Mouse (Mus musculus): ENCODE data around the gene Slc7a1. TPM values are rescaled to one million over a fixed set of nuclear protein-coding genes. Genes with fewer than 3 reads are reported as not detected.

Gene Slc7a1
- total and polyA plus RNA-seq, 3 experiments: 64.1 to 133 (median 80.9) TPM

GRCm38 (mm10) chr5:148293346-148293745, 106.4 kb downstream of the Slc7a1 start:
- DNase-seq (ENCODE audit: low read depth, low spot score): peak; percentile 50
- Histone ChIP-seq H3K27me3 (ENCODE audit: control insufficient read depth in 1 of 2, insufficient read depth in 2 of 2, low read length in 2 of 2) (no peaks in the 10 kb centered on the region), H3K4me3 (ENCODE audit: control insufficient read depth in 1 of 2, insufficient read depth in 1 of 2, low read depth in 2 of 2, low read length in 2 of 2) (no peak overlapping the region), H3K9ac (ENCODE audit: control insufficient read depth, low read depth, low read length, poor library complexity, severe bottlenecking) (no peak overlapping the region), H3K9me3 (replicated peaks; ENCODE audit: insufficient read depth, low read length) (no peaks in the 10 kb centered on the region), H3K27ac (ENCODE audit: control insufficient read depth, low read depth, low read length) (no peak overlapping the region), H3K36me3 (ENCODE audit: control insufficient read depth in 1 of 2, insufficient read depth in 2 of 2, low read length in 2 of 2) (no peaks in the 10 kb centered on the region), H3K79me2 (ENCODE audit: control insufficient read depth, insufficient read depth, low read length, poor library complexity) (no peaks in the 10 kb centered on the region), H3K4me1 (ENCODE audit: control insufficient read depth in 1 of 2, insufficient read depth in 2 of 2, low read length in 2 of 2) (no peaks in the 10 kb centered on the region)
- TF ChIP-seq KAT2A (conservative IDR thresholded peaks at IDR 0.05; ENCODE audit: low read depth, low read length) (no peak), MYC (IDR thresholded peaks at IDR 0.05; ENCODE audit: low read depth, low read length) (no peak), TAL1 (IDR thresholded peaks at IDR 0.05; ENCODE audit: low read length) (no peak), MEF2A (IDR thresholded peaks at IDR 0.05; ENCODE audit: extremely low read depth, insufficient replicate concordance, low read depth, low read length, poor library complexity, severe bottlenecking) (no peak), CTCF (IDR thresholded peaks at IDR 0.05 in 2 of 3, conservative IDR thresholded peaks at IDR 0.05 in 1 of 3; ENCODE audit: control insufficient read depth in 1 of 3, insufficient read depth in 1 of 3, low read depth in 2 of 3, low read length in 3 of 3, poor library complexity in 1 of 3, severe bottlenecking in 1 of 3) (peak; percentile 55 to 76 (median 60)), SMC3 (IDR thresholded peaks at IDR 0.05; ENCODE audit: low read depth, low read length) (peak; percentile 7; the same call in 1 of the 2 replicates), ZMIZ1 (IDR thresholded peaks at IDR 0.05; ENCODE audit: low read depth, low read length) (no peak)

- H3K4me3 ChIP-seq (ENCODE audit: control insufficient read depth in 1 of 2, insufficient read depth in 1 of 2, low read depth in 2 of 2, low read length in 2 of 2): no peak overlapping the region
- TF ChIP-seq CTCF (IDR thresholded peaks at IDR 0.05 in 2 of 3, conservative IDR thresholded peaks at IDR 0.05 in 1 of 3; ENCODE audit: control insufficient read depth in 1 of 3, insufficient read depth in 1 of 3, low read depth in 2 of 3, low read length in 3 of 3, poor library complexity in 1 of 3, severe bottlenecking in 1 of 3) (peak in 1 of 3 experiments; percentile 29; a peak in 1 of 6 replicates), USF2 (IDR thresholded peaks at IDR 0.05; ENCODE audit: borderline replicate concordance in 1 of 2, insufficient read depth in 1 of 2, low read depth in 1 of 2, low read length in 2 of 2) (no peak)
- no peak overlapping the region for H3K27ac ChIP-seq (ENCODE audit: control insufficient read depth, low read depth, low read length)
- no peaks in the 10 kb centered on the region for H3K27me3 ChIP-seq (ENCODE audit: control insufficient read depth in 1 of 2, insufficient read depth in 2 of 2, low read length in 2 of 2)
- DNase-seq (ENCODE audit: low read depth, low spot score): no peak
- no peaks in the 10 kb centered on the region for H3K4me1 ChIP-seq (ENCODE audit: control insufficient read depth in 1 of 2, insufficient read depth in 2 of 2, low read length in 2 of 2)
- H3K36me3 ChIP-seq (ENCODE audit: control insufficient read depth in 1 of 2, insufficient read depth in 2 of 2, low read length in 2 of 2): no peaks in the 10 kb centered on the region
- H3K9me3 ChIP-seq (replicated peaks; ENCODE audit: insufficient read depth, low read length): no peaks in the 10 kb centered on the region
- no peaks in the 10 kb centered on the region for H3K79me2 ChIP-seq (ENCODE audit: control insufficient read depth, insufficient read depth, low read length, poor library complexity)
- no peak overlapping the region for H3K9ac ChIP-seq (ENCODE audit: control insufficient read depth, low read depth, low read length, poor library complexity, severe bottlenecking)
Measured at GRCm38 (mm10) chr5:148292862-148293261, 106.8 kb downstream of the Slc7a1 start.

GRCm38 (mm10) chr5:148289951-148290350, 109.8 kb downstream of the Slc7a1 start:
- H3K9ac ChIP-seq (ENCODE audit: control insufficient read depth, low read depth, low read length, poor library complexity, severe bottlenecking): no peak overlapping the region
- no peaks in the 10 kb centered on the region for H3K27me3 ChIP-seq (ENCODE audit: control insufficient read depth in 1 of 2, insufficient read depth in 2 of 2, low read length in 2 of 2)
- no peaks in the 10 kb centered on the region for H3K79me2 ChIP-seq (ENCODE audit: control insufficient read depth, insufficient read depth, low read length, poor library complexity)
- TF ChIP-seq MYC (IDR thresholded peaks at IDR 0.05; ENCODE audit: low read depth, low read length) (no peak), MAZ (IDR thresholded peaks at IDR 0.05; ENCODE audit: low read depth, low read length) (no peak), MAX (IDR thresholded peaks at IDR 0.05; ENCODE audit: low read length) (no peak), CHD1 (IDR thresholded peaks at IDR 0.05; ENCODE audit: low read depth, low read length) (no peak), ZKSCAN1 (IDR thresholded peaks at IDR 0.05; ENCODE audit: low read depth, low read length) (no peak), ELF1 (IDR thresholded peaks at IDR 0.05; ENCODE audit: low read depth, low read length) (no peak), RCOR1 (IDR thresholded peaks at IDR 0.05; ENCODE audit: low read depth, low read length) (no peak), TAL1 (IDR thresholded peaks at IDR 0.05; ENCODE audit: low read length) (no peak), POLR2AphosphoS5 (IDR thresholded peaks at IDR 0.05; ENCODE audit: borderline replicate concordance, low read depth, low read length) (no peak), ETS1 (IDR thresholded peaks at IDR 0.05; ENCODE audit: low read depth, low read length) (no peak), NRF1 (IDR thresholded peaks at IDR 0.05; ENCODE audit: insufficient read depth, low read depth, low read length, poor library complexity, severe bottlenecking) (no peak), USF1 (IDR thresholded peaks at IDR 0.05; ENCODE audit: low read depth, low read length) (no peak), POLR2AphosphoS2 (IDR thresholded peaks at IDR 0.05; ENCODE audit: low read length) (no peak), RAD21 (IDR thresholded peaks at IDR 0.05; ENCODE audit: low read depth, low read length) (no peak), USF2 (IDR thresholded peaks at IDR 0.05; ENCODE audit: borderline replicate concordance in 1 of 2, insufficient read depth in 1 of 2, low read depth in 1 of 2, low read length in 2 of 2) (no peak), GATA1 (IDR thresholded peaks at IDR 0.05; ENCODE audit: low read depth, low read length) (no peak), KAT2A (conservative IDR thresholded peaks at IDR 0.05; ENCODE audit: low read depth, low read length) (no peak), MXI1 (IDR thresholded peaks at IDR 0.05; ENCODE audit: low read depth, low read length) (no peak)
- DNase-seq (ENCODE audit: low read depth, low spot score): no peak
- no peak overlapping the region for H3K27ac ChIP-seq (ENCODE audit: control insufficient read depth, low read depth, low read length)
- H3K4me1 ChIP-seq (ENCODE audit: control insufficient read depth in 1 of 2, insufficient read depth in 2 of 2, low read length in 2 of 2): no peaks in the 10 kb centered on the region
- H3K36me3 ChIP-seq (ENCODE audit: control insufficient read depth in 1 of 2, insufficient read depth in 2 of 2, low read length in 2 of 2): no peaks in the 10 kb centered on the region
- no peaks in the 10 kb centered on the region for H3K9me3 ChIP-seq (replicated peaks; ENCODE audit: insufficient read depth, low read length)
- no peak overlapping the region for H3K4me3 ChIP-seq (ENCODE audit: control insufficient read depth in 1 of 2, insufficient read depth in 1 of 2, low read depth in 2 of 2, low read length in 2 of 2)

All from MEL (cell line).